Mouse (Mus musculus): ENCODE results near the gene Vsig10. TPM values are rescaled to one million over a fixed set of nuclear protein-coding genes. Genes with fewer than 3 reads are reported as not detected.
"Not testable (repeated sequence)": the region's sequence is repeated elsewhere in the genome, so short reads cannot be mapped to it uniquely, and the experiment has no call there.

Vsig10 gene
- total RNA-seq, 2 experiments from 2014 or later, result 1.9 to 3.1 TPM

GRCm38 (mm10) chr5:117302899-117303298 is 16.0 kb upstream of the Vsig10 start:
- no peak for DNase-seq
- intact Hi-C loops (cut with DNase I), result loop anchor here (10.0 kb wide), 1 partner anchor 192 kb away; no protein-coding TSS in a partner anchor

GRCm38 (mm10) chr5:117303691-117304579 is 14.9 kb upstream of the Vsig10 start:
- no peak for DNase-seq
- intact Hi-C loops (cut with DNase I), result loop anchor here (10.0 kb wide), 1 partner anchor 191 kb away; no protein-coding TSS in a partner anchor

- peak; percentile 81 for DNase-seq
- intact Hi-C loops (cut with DNase I), result loop anchor here (10.0 kb wide), 1 partner anchor 190 kb away; no protein-coding TSS in a partner anchor
These were observed 13.9 kb upstream of the Vsig10 start for GRCm38 (mm10) chr5:117304947-117305346.

- no peak for DNase-seq
- intact Hi-C loops (cut with DNase I), result loop anchor here (10.0 kb wide), 1 partner anchor 189 kb away; no protein-coding TSS in a partner anchor
These were observed 13.1 kb upstream of the Vsig10 start for GRCm38 (mm10) chr5:117305754-117306153.

- intact Hi-C loops (cut with DNase I), result loop anchor here (10.0 kb wide), 1 partner anchor 188 kb away; no protein-coding TSS in a partner anchor
- no peak for DNase-seq
These were observed 12.1 kb upstream of the Vsig10 start for GRCm38 (mm10) chr5:117306826-117307225.

GRCm38 (mm10) chr5:117307699-117308098 is 11.2 kb upstream of the Vsig10 start:
- DNase-seq, result peak; percentile 55
- intact Hi-C loops (cut with DNase I), result loop anchor here (10.0 kb wide), 1 partner anchor 187 kb away; no protein-coding TSS in a partner anchor

- no peak for DNase-seq
- intact Hi-C loops (cut with DNase I), result no loop called here
These were observed 5.5 kb upstream of the Vsig10 start for GRCm38 (mm10) chr5:117313420-117313819.

DNA sequence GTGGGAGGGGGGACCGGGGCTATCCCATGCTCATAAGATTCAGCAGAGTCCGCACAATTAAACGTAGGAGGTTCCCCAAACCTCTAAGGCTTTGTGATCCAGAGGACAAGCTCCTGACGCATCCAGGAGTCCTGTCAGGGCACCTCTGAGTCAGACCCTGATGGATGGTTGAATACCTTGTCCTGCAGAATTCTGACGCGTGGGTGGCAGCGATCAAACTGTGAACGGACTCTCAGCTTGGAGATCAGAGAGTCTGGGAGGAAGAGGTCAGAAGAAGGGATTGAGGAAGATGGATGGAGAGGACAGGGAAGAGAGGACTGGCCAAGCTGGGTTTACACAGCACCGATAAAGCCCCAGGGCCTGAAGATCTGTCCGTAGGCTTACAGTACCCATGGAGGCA is 5.0 kb upstream of the Vsig10 start:
- intact Hi-C loops (cut with DNase I), result no loop called here
- no peak for DNase-seq

- intact Hi-C loops (cut with DNase I), result no loop called here
These were observed 4.1 kb upstream of the Vsig10 start for GRCm38 (mm10) chr5:117314587-117315428.

GRCm38 (mm10) chr5:117323751-117324150 is 4.9 kb downstream of the Vsig10 start:
- intact Hi-C loops (cut with DNase I), result no loop called here
- DNase-seq, result no peak

More at GRCm38 (mm10) chr5:117314587-117315428, 4.1 kb upstream of the Vsig10 start:
- no peak for DNase-seq

DNA sequence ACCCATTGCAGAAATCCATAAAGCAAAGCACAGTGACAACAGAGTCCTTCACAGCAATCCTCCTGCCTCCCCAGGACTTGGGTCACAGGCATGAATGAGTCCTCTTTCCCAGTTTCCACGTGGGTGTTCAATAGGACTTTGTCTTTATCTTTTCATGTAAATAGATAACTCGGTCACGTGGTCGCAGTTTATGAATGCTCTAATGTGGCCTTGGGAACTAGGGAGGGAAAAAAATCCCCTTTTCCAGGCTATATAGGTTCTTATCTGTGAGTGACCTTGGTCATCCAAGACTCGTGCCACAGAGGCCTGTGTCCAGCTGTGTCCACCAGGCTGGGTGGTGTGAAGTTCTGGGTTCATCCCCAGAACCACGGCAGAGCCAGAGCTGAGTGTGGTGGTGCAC is 7.5 kb downstream of the Vsig10 start:
- intact Hi-C loops (cut with DNase I), result no loop called here
- no peak for DNase-seq

DNA sequence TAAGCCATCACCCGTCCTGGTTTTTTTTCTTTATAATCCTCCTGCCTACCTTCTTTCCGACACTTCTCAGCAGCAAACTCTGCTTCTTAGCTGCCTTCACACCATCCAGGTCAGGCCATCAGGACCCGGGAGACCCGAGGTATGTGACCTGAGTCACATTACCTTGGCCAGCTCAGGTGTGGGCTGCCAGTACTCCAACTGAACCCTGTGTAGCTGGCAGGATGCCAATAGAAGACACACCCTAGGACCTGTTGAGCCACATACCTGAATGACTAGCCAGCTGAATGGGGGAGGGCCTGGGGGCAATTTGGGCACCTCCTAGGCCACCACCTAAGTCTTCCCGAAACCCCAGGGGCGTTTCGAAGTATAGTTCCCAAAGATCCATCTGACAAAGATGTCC is 11.6 kb downstream of the Vsig10 start:
- intact Hi-C loops (cut with DNase I), result no loop called here
- DNase-seq, result no peak

DNA sequence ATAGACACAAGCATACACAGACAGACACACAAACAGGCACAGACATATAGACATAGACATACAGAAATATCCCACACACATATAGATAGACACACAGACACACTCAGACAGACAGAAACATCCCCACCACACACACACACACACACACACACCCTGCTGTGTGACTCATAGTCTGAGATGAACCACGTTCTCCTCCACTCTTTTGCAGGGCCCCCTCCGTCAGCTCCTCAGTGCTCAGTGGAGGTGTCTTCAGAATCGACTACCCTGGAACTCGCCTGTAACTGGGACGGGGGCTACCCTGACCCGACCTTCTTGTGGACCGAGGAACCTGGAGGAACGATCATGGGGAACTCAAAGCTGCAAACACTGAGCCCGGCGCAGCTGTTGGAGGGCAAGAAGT is 19.1 kb downstream of the Vsig10 start:
- no peak for DNase-seq
- intact Hi-C loops (cut with DNase I), result no loop called here

- no peak for DNase-seq
- intact Hi-C loops (cut with DNase I), result no loop called here
These were observed 19.6 kb downstream of the Vsig10 start for GRCm38 (mm10) chr5:117338503-117338902.

DNA sequence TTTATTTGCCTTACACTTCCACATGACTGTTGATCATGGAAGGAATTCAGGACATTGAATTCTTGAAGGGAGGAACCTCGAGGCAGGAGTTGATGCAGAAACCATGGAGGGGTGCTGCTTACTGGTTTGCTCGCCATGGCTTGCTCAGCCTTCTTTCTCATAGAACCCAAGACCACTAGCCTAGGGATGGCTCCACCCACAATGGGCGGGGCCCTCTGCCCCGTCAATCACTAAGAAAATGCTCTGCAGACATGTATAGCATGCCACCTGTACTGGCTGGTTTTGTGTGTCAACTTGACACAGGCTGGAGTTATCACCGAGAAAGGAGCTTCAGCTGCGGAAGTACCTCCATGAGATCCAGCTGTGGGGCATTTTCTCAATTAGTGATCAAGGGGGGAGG is 21.2 kb downstream of the Vsig10 start:
- intact Hi-C loops (cut with DNase I), result no loop called here
- no peak for DNase-seq

DNA sequence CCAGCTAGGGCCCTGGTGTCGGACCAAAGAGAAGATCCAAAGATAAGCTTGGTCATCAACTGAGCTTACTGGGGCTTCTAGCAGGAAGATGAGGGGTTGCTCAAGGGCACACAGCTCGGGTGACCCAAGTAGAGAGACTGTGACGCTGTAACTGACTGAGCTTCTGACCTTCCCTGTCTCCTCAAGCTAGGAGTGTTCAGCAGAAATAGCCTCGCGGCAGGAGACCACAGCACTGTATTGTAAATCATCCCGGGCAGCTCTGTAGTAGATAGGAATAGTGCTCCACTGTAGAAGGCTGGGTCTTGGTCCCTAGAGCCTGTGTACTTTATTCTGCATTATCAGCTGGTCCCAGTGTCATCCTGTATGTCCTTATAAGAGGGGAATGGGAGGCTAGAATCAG is 23.0 kb downstream of the Vsig10 start:
- intact Hi-C loops (cut with DNase I), result no loop called here
- no peak for DNase-seq

GRCm38 (mm10) chr5:117344496-117344895 is 25.6 kb downstream of the Vsig10 start:
- intact Hi-C loops (cut with DNase I), result not testable (repeated sequence)

DNA sequence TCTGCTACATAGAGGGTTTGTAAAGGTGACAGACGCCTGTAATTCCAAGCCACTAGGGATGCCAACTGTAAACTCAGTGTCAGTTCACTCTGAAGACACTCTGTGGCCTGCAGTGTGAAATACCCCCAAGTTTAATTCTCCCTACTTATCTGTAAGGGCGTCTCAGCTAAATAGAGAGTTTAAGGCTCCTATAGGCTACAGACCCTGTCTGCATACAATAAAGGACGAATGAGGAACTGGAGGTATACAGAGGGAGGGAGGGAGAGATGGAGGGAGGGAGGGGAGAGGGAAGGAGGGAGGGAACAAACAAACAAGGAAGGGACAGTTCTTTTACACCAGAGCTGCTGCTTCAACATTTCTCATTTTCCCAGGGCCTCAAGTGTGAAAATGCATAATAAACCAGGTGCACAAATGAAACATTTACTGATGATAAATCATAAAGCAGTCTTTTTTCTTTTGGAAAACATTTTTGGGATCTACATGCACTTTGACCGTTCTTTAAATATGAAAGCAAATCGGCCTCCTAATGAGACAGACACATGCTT is 26.6 kb downstream of the Vsig10 start:
- no peak for DNase-seq
- intact Hi-C loops (cut with DNase I), result no loop called here

More at GRCm38 (mm10) chr5:117344496-117344895, 25.6 kb downstream of the Vsig10 start:
- DNase-seq, result not testable (repeated sequence)

DNA sequence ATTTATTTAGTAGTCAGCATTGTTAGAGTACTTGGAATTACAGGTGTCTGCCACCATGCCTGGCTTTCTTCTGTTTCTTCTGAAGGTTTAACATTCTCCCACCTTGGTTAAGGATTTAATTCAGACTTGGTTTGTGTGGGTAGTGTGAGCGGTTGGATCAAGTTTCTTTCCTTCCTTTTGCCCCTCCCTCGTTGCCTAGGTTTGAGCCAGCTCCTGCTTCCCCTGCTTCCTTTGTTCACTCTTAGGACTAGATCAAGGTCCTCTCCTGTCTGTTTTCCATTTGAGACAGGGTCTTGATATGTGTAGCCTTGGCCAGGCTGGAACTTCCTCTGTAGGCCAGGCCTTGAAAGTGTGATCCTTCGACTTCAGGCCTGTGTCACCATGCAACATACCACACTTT is 27.4 kb downstream of the Vsig10 start:
- no peak for DNase-seq
- intact Hi-C loops (cut with DNase I), result no loop called here

- intact Hi-C loops (cut with DNase I), result no loop called here
These were observed 28.1 kb downstream of the Vsig10 start for GRCm38 (mm10) chr5:117347011-117347410.

DNA sequence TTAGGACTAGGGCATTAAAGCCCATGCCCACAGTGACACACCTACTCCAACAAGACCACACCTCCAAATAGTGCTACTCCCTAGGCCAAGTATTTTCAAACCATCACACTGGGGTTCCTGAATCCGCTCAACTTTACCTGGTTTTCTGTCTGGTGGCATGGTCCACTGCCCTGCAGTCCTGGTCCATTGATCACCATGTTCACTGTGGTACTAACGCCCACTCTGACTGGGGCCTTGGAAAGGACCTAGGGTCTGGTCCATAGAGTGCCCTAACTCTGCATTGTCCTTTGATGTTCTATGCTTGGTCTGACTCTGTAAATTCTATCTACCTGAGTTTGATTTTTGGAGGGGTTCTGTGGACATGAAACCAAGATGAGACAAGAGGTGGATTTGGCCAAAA is 29.0 kb downstream of the Vsig10 start:
- intact Hi-C loops (cut with DNase I), result no loop called here
- no peak for DNase-seq

More at GRCm38 (mm10) chr5:117347011-117347410, 28.1 kb downstream of the Vsig10 start:
- no peak for DNase-seq

Measured in left cerebral cortex, postnatal 4 days (tissue).